Mouse (Mus musculus) limb, embryonic 14.5 days (tissue): Measurements from ENCODE around the gene Nedd4. TPM values are rescaled to one million over a fixed set of nuclear protein-coding genes. Genes with fewer than 3 reads are reported as not detected.
"Not testable (repeated sequence)": the region's sequence is repeated elsewhere in the genome, so short reads cannot be mapped to it uniquely, and the experiment has no call there.

Experiments
- ATAC-seq: fragments of 200-750 bp; cut with Nextera tagmentation; 2 replicates; pipeline ENCODE4 v1.8.0; 2017; ENCODE audit warnings: low read depth, moderate number of reproducible peaks, moderate TSS enrichment; ENCODE audit not compliant: low FRiP score
- DNase-seq: peaks from one replicate; pipeline ENCODE4 v3.0.0-alpha.2; 2015; ENCODE audit warnings: low spot score
- H3K27ac ChIP-seq: fragments of 300-500 bp; sonication (generic); replicated peaks from 2 replicates; pipeline ENCODE4 v1.5.1; 2014; ENCODE audit warnings: low read depth, mild to moderate bottlenecking, low read length, moderate library complexity, mixed read lengths
- H3K27me3 ChIP-seq: fragments of 300-500 bp; sonication (generic); 2 replicates; pipeline ENCODE4 v1.6.1; 2014; ENCODE audit warnings: low read length, mixed read lengths; ENCODE audit not compliant: control insufficient read depth, insufficient read depth
- H3K36me3 ChIP-seq: fragments of 300-500 bp; sonication (generic); 2 replicates; pipeline ENCODE4 v1.6.1; 2014; ENCODE audit warnings: mild to moderate bottlenecking, low read length, moderate library complexity, mixed read lengths; ENCODE audit not compliant: control insufficient read depth, insufficient read depth
- H3K4me1 ChIP-seq: fragments of 300-500 bp; sonication (generic); 2 replicates; pipeline ENCODE4 v1.6.1; 2014; ENCODE audit warnings: antibody characterized with exemption, low read length, mixed read lengths; ENCODE audit not compliant: control insufficient read depth, insufficient read depth
- H3K4me2 ChIP-seq: fragments of 300-500 bp; sonication (generic); replicated peaks from 2 replicates; pipeline ENCODE4 v1.6.1; 2014; ENCODE audit warnings: low read depth, mild to moderate bottlenecking, low read length, moderate library complexity; ENCODE audit not compliant: severe bottlenecking
- H3K4me3 ChIP-seq: fragments of 300-500 bp; sonication (generic); replicated peaks from 2 replicates; pipeline ENCODE4 v1.5.1; 2014; ENCODE audit warnings: low read length
- H3K9ac ChIP-seq: fragments of 300-500 bp; sonication (generic); 2 replicates; pipeline ENCODE4 v1.6.1; 2014; ENCODE audit warnings: mild to moderate bottlenecking, low read depth, low read length, moderate library complexity; ENCODE audit not compliant: severe bottlenecking
- H3K9me3 ChIP-seq: fragments of 300-500 bp; sonication (generic); 2 replicates; pipeline ENCODE4 v1.6.1; 2016; ENCODE audit warnings: low read length; ENCODE audit not compliant: control insufficient read depth
- POLR2A ChIP-seq: fragments of 200-500 bp; IDR thresholded peaks from 2 replicates; pipeline ENCODE4 v1.8.0; 2012; ENCODE audit warnings: inconsistent platforms, mild to moderate bottlenecking, moderate library complexity, borderline replicate concordance; ENCODE audit not compliant: insufficient read depth, insufficient read length; ENCODE audit errors: extremely low read depth
- WGBS: fragments of 180-500 bp; shearing (Covaris S2); extraction: QIAGEN DNeasy Blood & Tissue Kit; methylation state at CpG from one replicate; pipeline ENCODE4 v1.1.7; 2014; 5-methylcytosine and 5-hydroxymethylcytosine counted together
- polyA plus RNA-seq, 2 experiments: library from polyadenylated mRNA; depleted of rRNA in 1 of 2; stranded (reverse) in 1 of 2; unstranded in 1 of 2; fragments of >200 nt; fragmentation: Nextera tagmentation in 1 of 2; extraction: Ambion mirVana in 1 of 2; gene quantifications; 2 replicates each; pipeline versions ENCODE4 v1.2.1 to v1.2.3; 2012 to 2014

Gene Nedd4
- polyA plus RNA-seq, 2 experiments: 684 to 859 TPM

DNA sequence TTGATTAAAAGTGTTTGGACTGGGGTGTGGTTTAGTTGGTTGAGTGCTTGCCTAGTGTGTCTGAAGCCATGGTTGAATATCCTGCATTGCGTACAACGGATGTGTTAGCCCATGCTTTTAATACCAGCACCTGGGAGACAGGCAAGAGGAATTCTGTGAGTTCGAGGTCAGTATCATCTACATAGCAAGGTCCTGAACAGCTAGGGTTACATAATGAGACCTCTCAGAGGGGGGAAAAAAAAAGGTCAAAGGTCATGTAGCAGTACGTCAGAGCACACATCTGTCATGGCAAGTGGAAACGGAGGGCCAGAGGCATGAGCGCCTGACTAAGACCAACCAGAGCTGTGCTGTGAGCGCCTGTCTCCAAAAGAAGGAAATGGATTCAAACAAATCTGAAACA lies 3.4 kb downstream of the Nedd4 start:
- no peak for ATAC-seq
- TF ChIP-seq POLR2A: no peak
- Histone ChIP-seq H3K27ac (no peak overlapping the region), H3K4me3 (peak overlapping the region; percentile 96), H3K9me3 (no peaks in the 10 kb centered on the region), H3K9ac (peak overlapping the region; percentile 100; the same call in 1 of the 2 replicates), H3K4me1 (peaks cover 32% of the 10 kb centered on the region), H3K36me3 (peaks cover 57% of the 10 kb centered on the region), H3K4me2 (peak overlapping the region; percentile 81), H3K27me3 (no peaks in the 10 kb centered on the region)
- DNase-seq: no peak
- WGBS: 50% methylated on average over 7 of the region's 7 CpGs

- not testable (repeated sequence) for ATAC-seq, H3K27ac ChIP-seq, H3K9me3 ChIP-seq, H3K27me3 ChIP-seq, H3K4me3 ChIP-seq, H3K9ac ChIP-seq, DNase-seq
- Histone ChIP-seq H3K4me1 (peaks cover 27% of the 10 kb centered on the region), H3K4me2 (peak overlapping the region; percentile 7; the same call in 1 of the 2 replicates), H3K36me3 (peaks cover 63% of the 10 kb centered on the region)
- 83% methylated on average over 6 of the region's 8 CpGs for WGBS
Observed at GRCm38 (mm10) chr9:72666352-72667021, 4.3 kb downstream of the Nedd4 start.

DNA sequence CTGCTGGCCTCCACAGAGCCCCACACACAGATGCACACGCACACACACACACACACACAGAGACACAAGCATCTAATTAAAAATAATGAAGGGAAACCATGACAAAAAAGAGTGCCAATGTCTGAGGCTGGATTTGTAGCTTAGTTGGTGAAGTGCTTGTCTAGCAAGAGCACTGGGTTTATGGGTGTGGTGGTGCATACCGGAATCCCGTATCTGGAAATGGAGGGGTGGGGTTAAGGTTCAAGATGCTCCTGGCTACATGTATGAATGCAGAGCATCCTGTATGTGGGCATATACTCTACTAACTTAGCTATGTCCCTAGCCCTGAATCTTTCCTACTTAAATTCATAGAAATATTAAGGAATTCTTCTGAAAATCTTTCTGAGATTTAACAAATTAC lies 5.0 kb downstream of the Nedd4 start:
- H3K4me2 ChIP-seq: peak overlapping the region; percentile 7; the same call in 1 of the 2 replicates
- no peak for TF ChIP-seq POLR2A
- ATAC-seq: no peak

DNA sequence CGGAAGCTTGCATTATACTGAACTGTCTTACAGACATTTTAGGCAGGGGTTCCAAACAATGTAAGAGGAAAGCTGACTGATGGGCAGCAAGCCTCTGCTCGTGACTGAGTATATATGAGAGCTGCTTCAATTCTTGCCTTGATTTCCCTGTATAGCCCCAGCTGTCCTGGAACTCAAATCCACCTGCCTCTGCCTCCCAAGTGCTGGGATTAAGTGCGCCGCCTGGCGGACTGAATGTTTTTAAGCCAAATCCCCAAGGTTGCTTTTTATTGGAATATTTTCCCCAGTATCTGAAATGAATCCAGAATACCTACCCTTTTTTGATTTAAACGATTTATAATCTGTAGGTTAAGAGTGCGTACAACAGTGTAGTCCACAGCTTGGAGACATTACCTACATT lies 7.2 kb downstream of the Nedd4 start:
- Histone ChIP-seq H3K4me1 (peaks cover 27% of the 10 kb centered on the region), H3K36me3 (peaks cover 82% of the 10 kb centered on the region), H3K27ac (no peak overlapping the region), H3K9me3 (no peaks in the 10 kb centered on the region), H3K4me2 (no peak overlapping the region), H3K4me3 (no peak overlapping the region), H3K9ac (no peak overlapping the region), H3K27me3 (no peaks in the 10 kb centered on the region)
- DNase-seq (no peak), ATAC-seq (no peak)
- no peak for TF ChIP-seq POLR2A
- 66% methylated on average over 7 of the region's 7 CpGs for WGBS

More for the DNA sequence above, 5.0 kb downstream of the Nedd4 start:
- Histone ChIP-seq H3K27ac (no peak overlapping the region), H3K27me3 (no peaks in the 10 kb centered on the region), H3K36me3 (peaks cover 68% of the 10 kb centered on the region), H3K9me3 (no peaks in the 10 kb centered on the region), H3K9ac (no peak overlapping the region), H3K4me3 (no peak overlapping the region), H3K4me1 (peaks cover 27% of the 10 kb centered on the region)
- 73% methylated on average over 3 of the region's 3 CpGs for WGBS
- no peak for DNase-seq

GRCm38 (mm10) chr9:72672361-72672760 lies 10.2 kb downstream of the Nedd4 start:
- WGBS: 27% methylated on average over 2 of the region's 2 CpGs
- Histone ChIP-seq H3K27me3 (no peaks in the 10 kb centered on the region), H3K4me2 (no peak overlapping the region), H3K9me3 (no peaks in the 10 kb centered on the region), H3K4me1 (peaks cover 6% of the 10 kb centered on the region), H3K4me3 (no peak overlapping the region), H3K36me3 (peaks cover 83% of the 10 kb centered on the region), H3K9ac (no peak overlapping the region), H3K27ac (no peak overlapping the region)
- DNase-seq (peak; percentile 85), ATAC-seq (no peak)
- no peak for TF ChIP-seq POLR2A
